In genomic region chr9:72097083-72097482, GRCm38 (mm10) we compare ENCODE assay signal across 16 mouse cellular contexts. TPM values are rescaled to one million over a fixed set of nuclear protein-coding genes. Genes with fewer than 3 reads are reported as not detected.
A peak's percentile ranks its signal among the peaks of the same experiment; 100 is the strongest.
DNase-seq lines count a peak whose midpoint lies in the region; ATAC-seq and TF ChIP-seq lines count a peak whose summit lies in the region.
"Had no signal": no experiment of that assay in that cellular context is flagged by ENCODE, and none has a peak within 500 bp of the region (broad histone marks: within the 10 kb centered on the region; RNA-seq: fewer than 3 reads in every experiment).

No protein-coding gene starts in this region.

- no peaks in the 10 kb centered on the region for H3K27me3 ChIP-seq in heart, embryonic 16.5 days (ENCODE audit: control insufficient read depth, insufficient read depth, low read length)
- H3K27me3 ChIP-seq in heart, embryonic 11.5 days (ENCODE audit: control insufficient read depth, insufficient read depth, low read length) = no peaks in the 10 kb centered on the region
- H3K27me3 ChIP-seq in forebrain, embryonic 10.5 days (ENCODE audit: poor library complexity, severe bottlenecking) = no peaks in the 10 kb centered on the region
- H3K27me3 ChIP-seq: heart, embryonic 13.5 days; limb, embryonic 13.5 days had no signal

- no peak overlapping the region for H3K4me3 ChIP-seq in heart, embryonic 16.5 days (ENCODE audit: low read length)
- H3K4me3 ChIP-seq in heart, embryonic 11.5 days (ENCODE audit: low read depth, low read length) = no peak overlapping the region
- H3K4me3 ChIP-seq in forebrain, embryonic 10.5 days = no peak overlapping the region
- no peak overlapping the region for H3K4me3 ChIP-seq in gastrocnemius, adult 2 months
- H3K4me3 ChIP-seq: heart, embryonic 13.5 days; left cerebral cortex, adult 2 months; limb, embryonic 13.5 days had no signal

- H3K9me3 ChIP-seq in heart, embryonic 16.5 days (replicated peaks; ENCODE audit: control insufficient read depth, low read length) = no peaks in the 10 kb centered on the region
- H3K9me3 ChIP-seq in heart, embryonic 11.5 days (replicated peaks; ENCODE audit: control insufficient read depth, low read length) = no peaks in the 10 kb centered on the region
- H3K9me3 ChIP-seq in forebrain, embryonic 10.5 days = no peaks in the 10 kb centered on the region
- H3K9me3 ChIP-seq: heart, embryonic 13.5 days; limb, embryonic 13.5 days had no signal

- H3K9ac ChIP-seq in heart, embryonic 16.5 days (ENCODE audit: low read length) = no peak overlapping the region
- H3K9ac ChIP-seq in heart, embryonic 11.5 days (ENCODE audit: low read depth, low read length) = no peak overlapping the region
- H3K9ac ChIP-seq: forebrain, postnatal 0 days; heart, embryonic 13.5 days; limb, embryonic 13.5 days; liver, postnatal 0 days had no signal

- 82% methylated on average over 2 of the region's 2 CpGs for WGBS in heart, embryonic 16.5 days
- WGBS in heart, embryonic 11.5 days (ENCODE audit: insufficient replicate concordance) = 85% methylated on average over 2 of the region's 2 CpGs
- WGBS in forebrain, embryonic 10.5 days = 93% methylated on average over 2 of the region's 2 CpGs

- H3K4me2 ChIP-seq in heart, embryonic 16.5 days (ENCODE audit: low read depth, low read length) = no peak overlapping the region
- no peak overlapping the region for H3K4me2 ChIP-seq in heart, embryonic 11.5 days
- H3K4me2 ChIP-seq: heart, embryonic 13.5 days; limb, embryonic 13.5 days had no signal

- 0 out of 2 replicates have a peak overlapping the region, but pooled peaks have one; percentile 8 for H3K27ac ChIP-seq in heart, embryonic 16.5 days (ENCODE audit: low read length)
- no peak overlapping the region for H3K27ac ChIP-seq in heart, embryonic 11.5 days (ENCODE audit: low read depth, low read length)
- no peak overlapping the region for H3K27ac ChIP-seq in forebrain, embryonic 10.5 days
- H3K27ac ChIP-seq in gastrocnemius, adult 2 months = no peak overlapping the region
- H3K27ac ChIP-seq: heart, embryonic 13.5 days; left cerebral cortex, adult 2 months; limb, embryonic 13.5 days; macrophage had no signal

- DNase-seq in natural killer cell, adult 2 months (ENCODE audit: low spot score in 2 of 2) = peak; percentile 66 to 73
- DNase-seq in thymus, postnatal 4 days = peak; percentile 37
- DNase-seq in adipocyte (ENCODE audit: low spot score) = no peak
- DNase-seq in forebrain, embryonic 10.5 days (ENCODE audit: extremely low spot score, low spot score) = no peak
- DNase-seq in gastrocnemius, adult 2 months = no peak
- DNase-seq: cerebellum, adult 9-11 months; forebrain, postnatal 0 days; gastrocnemius, postnatal 25 days; liver, postnatal 0 days had no signal

- H3K4me1 ChIP-seq in heart, embryonic 16.5 days (ENCODE audit: control insufficient read depth, insufficient read depth, low read length) = peaks cover 10% of the 10 kb centered on the region
- H3K4me1 ChIP-seq in heart, embryonic 11.5 days (ENCODE audit: control insufficient read depth, insufficient read depth, low read length) = no peaks in the 10 kb centered on the region
- no peaks in the 10 kb centered on the region for H3K4me1 ChIP-seq in forebrain, embryonic 10.5 days

- intact Hi-C loops in gastrocnemius, adult 2 months (cut with DNase I) = no loop called here

- no peak for ATAC-seq in heart, embryonic 16.5 days (replicated peaks; ENCODE audit: extremely low read depth, insufficient read depth, low FRiP score)
- no peak for ATAC-seq in heart, embryonic 11.5 days (replicated peaks; ENCODE audit: insufficient number of reproducible peaks, low FRiP score, low TSS enrichment)
- peak; percentile 93 for ATAC-seq in common myeloid progenitor, adult 5-6 weeks (replicated peaks; ENCODE audit: low read depth, poor library complexity, severe bottlenecking)
- ATAC-seq: forebrain, postnatal 0 days; liver, postnatal 0 days had no signal

- peaks cover 8% of the 10 kb centered on the region; the same call in 1 of the 2 replicates for H3K36me3 ChIP-seq in heart, embryonic 16.5 days (ENCODE audit: control insufficient read depth, insufficient read depth)
- peaks cover 5% of the 10 kb centered on the region for H3K36me3 ChIP-seq in heart, embryonic 11.5 days (ENCODE audit: control insufficient read depth, insufficient read depth, low read length)
- peaks cover 50% of the 10 kb centered on the region for H3K36me3 ChIP-seq in forebrain, embryonic 10.5 days (replicated peaks)

- TF ChIP-seq CTCF in gastrocnemius, adult 2 months (IDR thresholded peaks at IDR 0.05) = no peak

RNA-seq across cellular contexts. Expression of gene Tcf12, which starts 14.6 kb away (rescaled TPM):
- polyA plus RNA-seq in heart, embryonic 16.5 days (2015; fragmentation: Nextera tagmentation; extraction: Ambion mirVana) = 30.7 and 32.3 TPM in 2 replicates
- 47.3 and 51.8 TPM in 2 replicates for polyA plus RNA-seq in heart, embryonic 11.5 days (2014; fragmentation: Nextera tagmentation; extraction: Ambion mirVana)
- 58.2 and 64.5 TPM in 2 replicates for total RNA-seq in common myeloid progenitor, adult 5-6 weeks (2017)
- polyA plus RNA-seq in forebrain, embryonic 10.5 days (2016; fragmentation: Nextera tagmentation; extraction: Ambion mirVana) = 109 and 110 TPM in 2 replicates
- total RNA-seq in gastrocnemius, adult 2 months (2021) = 10 to 100 TPM; 24.3 to 32.1 TPM

Comparison
In these comparisons a context has a peak if more than half of its experiments do, and no peak if none do; other contexts are left out.
1. DNase-seq: peak in natural killer cell, adult 2 months (2 of 2) and thymus, postnatal 4 days (single experiment); none in adipocyte (single experiment), forebrain, embryonic 10.5 days (single experiment) and gastrocnemius, adult 2 months (single experiment).